Mouse (Mus musculus): ENCODE results near the gene Rab7b.

Rab7b gene

DNA sequence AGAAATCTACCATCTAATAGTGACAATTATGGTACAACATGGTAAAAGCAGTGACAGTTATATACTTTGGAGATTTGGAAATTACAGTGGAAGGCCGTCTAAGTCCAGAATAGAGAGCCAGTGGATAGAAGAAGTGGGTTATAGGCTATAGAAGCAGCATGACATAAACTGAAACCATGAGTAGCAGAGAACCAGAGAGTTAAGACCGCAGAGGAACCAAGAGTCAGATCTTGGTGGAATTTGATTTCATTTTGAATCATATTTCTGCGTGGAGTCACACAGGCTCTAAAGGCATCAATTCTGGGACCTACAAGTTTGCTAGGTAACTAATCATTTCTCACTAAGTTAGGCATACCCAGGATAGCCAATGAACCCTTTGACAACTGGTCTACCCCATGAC, 10.3 kb downstream of the Rab7b start:
- no peak for DNase-seq

DNA sequence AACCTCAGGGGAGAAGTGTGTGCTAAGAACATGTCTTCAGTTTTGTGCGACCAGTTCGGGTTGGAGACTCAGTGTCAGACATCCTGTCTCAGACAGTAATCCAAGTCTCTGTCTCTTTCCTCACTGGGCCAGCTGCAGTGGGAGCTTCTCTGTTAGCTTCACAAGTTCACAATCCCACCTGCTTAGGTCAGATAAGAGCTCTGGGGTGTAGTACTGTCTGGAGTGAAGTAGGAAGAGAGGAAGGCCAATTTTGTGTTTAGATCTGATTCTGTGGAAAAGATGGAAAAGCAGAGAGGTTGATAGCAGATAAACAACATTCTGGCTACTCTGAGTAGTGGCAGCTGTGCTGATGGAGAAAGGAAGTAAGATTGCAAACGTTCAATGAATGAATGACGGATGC, 11.1 kb downstream of the Rab7b start:
- DNase-seq, result no peak

- DNase-seq, result no peak
Observed at GRCm38 (mm10) chr1:131700447-131700846, 12.0 kb downstream of the Rab7b start.

DNA sequence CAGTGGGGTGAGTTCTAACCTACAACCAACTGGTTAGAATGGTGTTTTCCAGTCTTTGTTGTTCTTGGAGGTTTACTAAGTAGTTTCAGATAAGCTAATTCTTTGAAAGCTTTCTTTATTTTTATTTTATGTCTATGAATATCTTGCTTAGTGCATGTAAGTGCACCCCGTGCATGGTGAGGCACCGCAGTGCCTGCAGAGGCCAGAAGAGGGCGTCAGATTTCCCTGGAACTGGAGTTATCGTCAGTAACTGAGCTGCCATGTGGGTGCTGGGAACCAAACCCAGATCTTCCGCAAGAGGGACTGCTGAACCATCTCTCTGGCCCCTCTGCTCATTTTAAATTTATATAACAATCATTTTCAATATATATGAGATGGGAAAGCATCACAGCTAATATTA, 12.9 kb downstream of the Rab7b start:
- DNase-seq, result no peak

GRCm38 (mm10) chr1:131702094-131702766, 13.7 kb downstream of the Rab7b start:
- DNase-seq, result no peak

GRCm38 (mm10) chr1:131703482-131703881, 15.0 kb downstream of the Rab7b start:
- DNase-seq, result no peak

GRCm38 (mm10) chr1:131708338-131708737, 19.8 kb downstream of the Rab7b start:
- peak; percentile 55 to 72 for DNase-seq

DNA sequence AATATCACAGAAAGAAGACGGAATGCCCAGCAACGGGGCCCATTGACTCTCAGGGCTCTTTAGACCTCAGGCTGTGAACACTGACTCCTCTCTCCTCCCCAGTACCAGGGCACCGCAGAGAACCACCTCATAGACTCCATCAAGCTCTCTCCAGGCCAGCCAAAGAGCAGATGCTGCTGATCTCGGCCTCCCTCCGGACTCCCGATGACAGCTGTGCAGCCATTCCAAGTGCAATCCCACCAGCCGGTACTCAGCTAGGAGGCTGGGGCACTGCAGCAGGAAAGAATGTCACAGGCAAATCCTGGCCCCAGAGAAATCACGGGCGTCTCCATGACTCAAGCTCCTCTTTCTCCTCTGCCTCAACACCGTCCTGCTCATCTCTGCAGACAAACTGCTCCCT, 23.0 kb downstream of the Rab7b start:
- no peak for DNase-seq

GRCm38 (mm10) chr1:131712386-131712785, 23.9 kb downstream of the Rab7b start:
- peak; percentile 73 to 89 for DNase-seq

DNA sequence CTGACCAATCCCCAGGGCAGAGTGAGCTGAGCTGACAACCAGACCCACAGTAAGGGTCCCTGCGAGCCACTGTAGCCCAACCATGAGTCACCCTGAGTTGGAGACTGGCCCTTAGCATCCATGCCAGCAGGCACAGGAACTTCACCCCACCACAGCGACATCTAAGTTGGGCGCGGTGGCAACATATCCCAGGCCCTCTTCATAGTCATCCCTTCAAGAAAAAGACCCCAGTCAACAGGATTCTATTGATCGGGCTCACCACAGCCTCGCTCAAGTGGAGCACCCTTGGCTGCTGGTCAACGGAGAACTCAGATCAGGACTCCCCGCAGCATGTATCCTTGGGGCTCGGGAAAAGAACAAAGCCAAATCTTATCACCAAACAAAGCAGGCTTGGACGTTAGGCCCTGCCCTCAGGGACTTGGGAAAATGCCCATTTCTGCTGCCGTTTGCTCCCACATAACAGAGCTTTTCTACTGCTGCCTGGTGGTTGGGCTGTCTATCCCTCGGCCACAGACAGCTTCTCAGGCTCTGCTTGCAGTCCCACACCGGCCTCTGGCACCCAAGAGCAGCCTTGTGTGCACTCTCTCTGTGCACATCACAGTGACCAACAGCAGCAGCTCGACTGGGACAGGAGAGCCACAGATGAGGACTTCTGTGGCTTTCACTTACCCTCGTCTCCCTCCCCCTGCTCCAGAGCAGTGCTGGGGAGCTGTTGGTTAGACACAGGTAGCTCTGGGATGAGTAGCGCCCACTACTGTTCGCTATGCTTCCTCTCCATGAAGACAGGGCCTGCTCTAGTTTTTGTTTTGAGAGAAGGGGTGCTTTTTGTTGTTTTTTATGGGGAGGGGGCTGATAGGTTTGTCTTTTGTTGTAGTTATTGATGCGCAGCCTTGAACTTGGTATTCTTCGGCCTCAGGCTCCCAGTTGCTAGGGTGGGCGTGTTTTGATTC, 26.2 kb downstream of the Rab7b start:
- DNase-seq, result peak in 1 of 2 experiments; percentile 29

DNA sequence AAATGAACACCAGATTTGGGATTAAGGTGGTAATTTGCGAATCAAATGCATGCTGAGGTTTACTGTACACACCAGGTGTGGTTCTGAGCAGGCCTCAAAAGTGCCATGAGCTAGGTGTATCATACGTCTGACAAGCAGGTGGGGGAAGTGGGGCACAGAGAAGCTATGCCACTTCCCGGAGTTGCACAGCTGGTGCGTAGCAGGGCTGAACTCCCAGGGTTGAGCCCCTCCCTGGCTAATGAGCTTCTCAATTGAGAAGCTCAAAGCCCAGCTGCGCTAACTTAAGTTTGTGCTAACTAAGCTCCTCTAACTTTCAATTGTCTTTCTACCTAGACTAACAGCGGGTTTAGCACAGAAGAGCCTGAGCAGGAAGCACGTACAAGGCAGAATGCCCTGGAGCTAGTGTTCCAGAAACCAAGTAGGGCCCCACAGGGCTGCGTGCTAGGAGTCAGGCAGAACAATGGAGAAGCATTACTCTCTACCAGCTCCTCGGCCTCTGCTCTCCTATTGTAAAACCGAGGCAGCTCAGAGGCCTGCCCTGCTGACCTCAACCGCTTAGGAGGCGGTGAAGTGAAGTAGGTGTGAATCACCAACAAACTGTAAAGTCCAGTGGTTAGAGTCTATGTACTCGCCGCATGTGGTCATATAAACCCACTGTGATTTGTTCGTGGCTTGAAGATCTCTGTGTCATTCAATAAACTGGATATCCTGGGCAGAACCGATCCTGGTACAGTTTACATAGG, 30.6 kb downstream of the Rab7b start:
- no peak for DNase-seq

DNA sequence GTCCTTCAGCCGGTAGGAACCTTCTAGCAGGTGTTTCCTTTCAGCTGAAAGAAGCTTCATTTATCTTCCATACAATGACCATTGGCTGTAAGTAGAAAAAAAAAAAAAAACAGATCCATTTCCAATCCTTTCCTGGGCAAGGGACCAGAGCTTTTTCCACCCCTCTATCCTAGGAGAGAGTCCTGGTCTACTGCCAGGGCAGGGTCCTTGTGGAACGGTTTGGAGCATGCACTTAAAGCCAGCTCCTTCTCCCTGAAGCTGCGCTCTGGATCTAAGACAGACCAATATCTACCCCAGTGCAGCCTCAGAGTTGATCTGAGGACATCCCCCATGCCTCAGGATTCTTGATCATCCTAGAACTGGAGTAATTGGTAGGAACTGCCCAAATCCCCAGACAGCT, 33.5 kb downstream of the Rab7b start:
- DNase-seq, result no peak

DNA sequence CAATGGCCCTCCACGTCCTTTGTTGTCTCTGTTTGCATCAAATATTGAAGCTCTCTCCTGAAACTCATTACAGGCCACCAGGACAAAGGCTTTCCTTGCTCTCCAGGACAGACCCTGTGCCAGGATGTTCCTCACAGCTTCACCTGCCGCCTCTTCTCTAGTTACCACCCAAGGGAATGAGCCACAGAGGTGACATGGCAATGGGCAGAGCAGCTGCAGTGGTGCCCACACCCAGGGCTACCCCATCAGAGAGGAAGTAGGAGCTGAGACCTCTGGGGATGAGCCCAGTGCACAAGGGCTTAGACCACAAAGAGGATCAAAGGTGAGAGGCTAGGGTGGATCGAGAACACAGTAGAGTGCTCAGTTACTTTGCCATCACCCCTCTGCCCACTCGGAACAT, 35.1 kb downstream of the Rab7b start:
- DNase-seq, result no peak

- no peak for DNase-seq
Observed at GRCm38 (mm10) chr1:131726586-131726985, 38.1 kb downstream of the Rab7b start.

DNA sequence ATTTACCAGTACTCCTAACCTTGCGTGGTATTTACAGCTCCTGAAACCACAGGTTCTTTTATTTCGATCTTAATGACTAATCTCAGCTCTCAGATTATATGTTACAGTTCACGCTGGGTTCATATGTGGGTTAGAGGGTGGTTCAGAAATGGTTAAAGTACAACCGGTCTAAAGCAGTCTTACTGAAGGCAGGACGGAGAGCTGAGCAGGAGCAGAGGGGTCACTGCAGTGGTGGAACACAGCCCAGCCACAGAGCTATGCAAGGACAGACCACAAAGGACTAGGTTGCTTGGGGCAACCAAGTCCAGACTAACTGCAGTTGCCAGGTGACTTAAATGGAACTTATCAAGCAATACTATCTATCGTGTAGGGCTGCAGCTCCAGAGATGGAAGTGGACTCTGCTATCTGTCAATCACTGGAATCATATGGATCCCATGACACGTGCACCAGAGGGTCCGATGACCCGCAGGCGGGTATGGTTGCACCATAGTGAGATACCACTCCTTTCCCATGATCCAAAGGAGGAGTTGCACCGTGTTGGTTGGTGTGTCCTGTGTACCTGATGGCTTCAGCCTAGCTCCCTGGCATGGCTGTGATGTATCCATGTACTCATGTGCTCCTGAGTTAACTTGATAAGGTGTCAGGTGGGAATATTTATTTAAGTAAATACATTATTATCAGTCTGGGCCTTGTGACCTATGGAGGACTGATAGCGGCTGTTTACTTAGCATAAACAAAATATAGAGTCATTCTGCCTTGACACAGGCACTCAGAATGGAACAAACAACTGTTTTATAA, 42.3 kb downstream of the Rab7b start:
- no peak for DNase-seq

GRCm38 (mm10) chr1:131733474-131734180, 45.1 kb downstream of the Rab7b start:
- DNase-seq, result no peak

- DNase-seq, result no peak
Observed at GRCm38 (mm10) chr1:131734657-131735273, 46.3 kb downstream of the Rab7b start.

DNA sequence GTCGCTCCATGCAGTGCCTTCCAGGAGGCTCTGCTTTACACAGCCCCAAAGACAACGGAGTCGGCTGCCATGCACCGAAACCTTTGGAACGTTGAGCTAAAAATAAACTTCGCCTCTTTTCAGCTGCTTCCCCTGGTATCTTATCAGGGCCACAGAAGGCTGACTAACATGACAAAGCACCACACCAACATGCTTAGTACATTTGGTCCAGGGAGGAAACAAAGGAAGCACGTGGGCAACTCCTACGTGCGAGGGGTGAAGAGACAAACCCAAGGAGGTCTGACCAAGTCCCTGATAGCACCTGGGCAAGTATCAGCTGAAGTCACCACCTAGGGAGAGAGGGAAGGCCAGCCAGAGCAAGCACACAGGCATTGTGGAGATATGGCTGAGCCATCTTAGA, 48.0 kb downstream of the Rab7b start:
- no peak for DNase-seq

DNA sequence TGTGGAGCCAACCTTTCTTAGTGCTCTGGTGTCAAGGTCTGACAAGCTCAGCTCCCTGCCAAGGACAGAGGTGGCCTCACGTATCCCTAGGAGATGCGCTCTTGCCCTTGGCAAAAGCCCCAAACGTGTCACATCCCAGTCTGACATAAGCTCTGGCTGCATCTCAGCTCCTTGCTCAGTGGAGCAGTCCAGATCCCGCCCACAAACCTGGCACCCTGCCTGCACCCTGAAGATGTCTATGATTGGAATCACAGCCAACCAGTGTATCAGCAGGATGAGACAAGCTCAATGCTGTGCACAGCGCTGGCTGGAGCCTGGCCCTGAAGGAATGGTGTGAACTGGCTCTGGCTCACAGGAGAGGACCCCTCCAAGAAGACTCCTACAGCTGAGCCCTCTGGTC, 48.8 kb downstream of the Rab7b start:
- peak; percentile 75 to 86 for DNase-seq

- DNase-seq, result no peak
Observed at GRCm38 (mm10) chr1:131738760-131739159, 50.3 kb downstream of the Rab7b start.

- no peak for DNase-seq
Observed at GRCm38 (mm10) chr1:131739481-131740160, 51.1 kb downstream of the Rab7b start.

Measured in lung, postnatal 4 days (tissue).